Mouse (Mus musculus): ENCODE results near the gene Plekhm3.

Gene Plekhm3

GRCm38 (mm10) chr1:64827434-64827833 lies 129.2 kb downstream of the Plekhm3 start:
- DNase-seq (ENCODE audit: low read depth, low spot score), result no peak

- DNase-seq (ENCODE audit: low read depth, low spot score), result no peak
Measured at GRCm38 (mm10) chr1:64826348-64827103, 130.1 kb downstream of the Plekhm3 start.

GRCm38 (mm10) chr1:64823564-64823963 lies 133.1 kb downstream of the Plekhm3 start:
- DNase-seq (ENCODE audit: low read depth, low spot score), result no peak

GRCm38 (mm10) chr1:64817709-64818108 lies 138.9 kb downstream of the Plekhm3 start:
- peak; percentile 91 for DNase-seq (ENCODE audit: low read depth, low spot score)

- no peak for DNase-seq (ENCODE audit: low read depth, low spot score)
Measured at GRCm38 (mm10) chr1:64813182-64813581, 143.4 kb downstream of the Plekhm3 start.

- no peak for DNase-seq (ENCODE audit: low read depth, low spot score)
Measured at GRCm38 (mm10) chr1:64811956-64812355, 144.7 kb downstream of the Plekhm3 start.

GRCm38 (mm10) chr1:64809085-64809484 lies 147.5 kb downstream of the Plekhm3 start:
- no peak for DNase-seq (ENCODE audit: low read depth, low spot score)

- no peak for DNase-seq (ENCODE audit: low read depth, low spot score)
Measured at GRCm38 (mm10) chr1:64807766-64808165, 148.9 kb downstream of the Plekhm3 start.

- no peak for DNase-seq (ENCODE audit: low read depth, low spot score)
Measured at GRCm38 (mm10) chr1:64805217-64805616, 151.4 kb downstream of the Plekhm3 start.

GRCm38 (mm10) chr1:64802631-64803030 lies 154.0 kb downstream of the Plekhm3 start:
- DNase-seq (ENCODE audit: low read depth, low spot score), result no peak

GRCm38 (mm10) chr1:64797621-64798020 lies 159.0 kb downstream of the Plekhm3 start:
- no peak for DNase-seq (ENCODE audit: low read depth, low spot score)

GRCm38 (mm10) chr1:64796867-64797582 lies 159.6 kb downstream of the Plekhm3 start:
- no peak for DNase-seq (ENCODE audit: low read depth, low spot score)

- DNase-seq (ENCODE audit: low read depth, low spot score), result peak; percentile 78
Measured at GRCm38 (mm10) chr1:64795284-64796040, 161.2 kb downstream of the Plekhm3 start.

- DNase-seq (ENCODE audit: low read depth, low spot score), result no peak
Measured at GRCm38 (mm10) chr1:64794096-64794495, 162.5 kb downstream of the Plekhm3 start.

- no peak for DNase-seq (ENCODE audit: low read depth, low spot score)
Measured at GRCm38 (mm10) chr1:64793234-64793530, 163.4 kb downstream of the Plekhm3 start.

GRCm38 (mm10) chr1:64792521-64793233 lies 163.9 kb downstream of the Plekhm3 start:
- DNase-seq (ENCODE audit: low read depth, low spot score), result peak; percentile 44

GRCm38 (mm10) chr1:64791826-64792225 lies 164.8 kb downstream of the Plekhm3 start:
- DNase-seq (ENCODE audit: low read depth, low spot score), result peak; percentile 92

- peak; percentile 80 for DNase-seq (ENCODE audit: low read depth, low spot score)
Measured at GRCm38 (mm10) chr1:64790806-64791790, 165.5 kb downstream of the Plekhm3 start.

- no peak for DNase-seq (ENCODE audit: low read depth, low spot score)
Measured at GRCm38 (mm10) chr1:64787701-64788515, 168.7 kb downstream of the Plekhm3 start.

GRCm38 (mm10) chr1:64779863-64780262 lies 176.8 kb downstream of the Plekhm3 start:
- peak; percentile 47 for DNase-seq (ENCODE audit: low read depth, low spot score)

Measured in brain, adult 2 months (tissue).